Mouse (Mus musculus) bone marrow, adult 2 months (tissue): ENCODE results near the gene Rbm7.
"Not testable (repeated sequence)": the region's sequence is repeated elsewhere in the genome, so short reads cannot be mapped to it uniquely, and the experiment has no call there.

Source experiments
- CTCF ChIP-seq: fragments of 200-500 bp; IDR thresholded peaks from 2 replicates; pipeline ENCODE4 v1.5.1; 2011; ENCODE audit warnings: low read length, control low read depth; ENCODE audit not compliant: control insufficient read depth, insufficient read depth
- POLR2A ChIP-seq: fragments of 200-500 bp; IDR thresholded peaks from 2 replicates; pipeline ENCODE4 v1.6.1; 2011; ENCODE audit warnings: low read depth, mild to moderate bottlenecking, control low read depth, low read length, borderline replicate concordance; ENCODE audit not compliant: control insufficient read depth

- TF ChIP-seq CTCF, POLR2A: not testable (repeated sequence)
Measured at GRCm38 (mm10) chr9:48467471-48467870, 27.6 kb downstream of the Rbm7 start.
